In the genomic region with DNA sequence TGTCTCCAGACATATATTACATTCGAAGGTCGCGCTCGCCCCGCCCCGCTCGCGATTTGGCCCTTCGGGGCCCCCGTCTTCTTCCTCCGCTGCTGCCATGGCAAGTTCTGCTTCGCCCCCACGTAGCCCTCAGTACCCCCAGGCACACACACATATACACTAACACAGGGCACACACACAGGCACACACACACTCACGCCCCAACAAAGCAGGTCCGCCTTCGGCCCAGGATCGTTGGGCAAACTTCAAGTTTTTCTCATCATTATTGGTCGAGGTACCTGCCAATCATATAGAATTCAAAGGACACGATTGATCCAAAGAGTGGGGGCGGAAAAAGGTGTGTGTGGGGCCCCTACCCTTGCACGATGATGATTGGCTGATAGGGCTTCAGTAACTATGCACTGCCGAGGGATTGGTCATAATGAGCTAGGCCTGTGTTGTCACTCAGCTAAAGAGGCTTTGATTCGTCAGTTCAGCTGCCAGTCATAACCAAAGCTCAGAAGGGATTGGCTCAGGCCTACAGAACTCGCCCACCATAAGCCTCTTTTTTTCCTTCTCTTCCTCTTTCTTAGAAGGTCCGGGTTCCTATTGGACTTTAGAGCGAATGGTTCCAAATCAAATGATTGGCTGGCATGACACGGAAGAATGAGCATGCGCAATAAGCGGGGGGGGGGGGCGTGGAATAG, we compare ENCODE assay signal across 8 mouse cellular contexts. TPM values are rescaled to one million over a fixed set of nuclear protein-coding genes. Genes with fewer than 3 reads are reported as not detected.
DNase-seq lines count a peak whose midpoint lies in the region; ATAC-seq and TF ChIP-seq lines count a peak whose summit lies in the region.

Gene Rnf5, minus strand, starts transcription at position 316 of the 686 bp plus-strand sequence.

- peak; percentile 100 for DNase-seq in 416B (ENCODE audit: low read depth)
- DNase-seq in heart, adult 8-10 months (ENCODE audit: low spot score) = peak; percentile 100
- peak; percentile 100 for DNase-seq in kidney, adult 9 months
- peak; percentile 100 for DNase-seq in limb, embryonic 14.5 days (ENCODE audit: low spot score)
- peak; percentile 100 for DNase-seq in midbrain, postnatal 0 days (ENCODE audit: low spot score)
- peak; percentile 89 to 97 for DNase-seq in spleen, postnatal 14 days (ENCODE audit: low spot score in 2 of 2)

- H3K4me3 ChIP-seq in bone marrow, adult 2 months (replicated peaks; ENCODE audit: control insufficient read depth, low read depth, low read length) = peak within 1 kb of the TSS; percentile 80
- peak within 1 kb of the TSS; percentile 79 for H3K4me3 ChIP-seq in embryonic facial prominence, embryonic 15.5 days (replicated peaks)
- H3K4me3 ChIP-seq in limb, embryonic 14.5 days (replicated peaks; ENCODE audit: low read length) = peak within 1 kb of the TSS; percentile 95
- H3K4me3 ChIP-seq in midbrain, postnatal 0 days (ENCODE audit: low read depth, low read length) = peak within 1 kb of the TSS; percentile 87

- H3K4me2 ChIP-seq in embryonic facial prominence, embryonic 15.5 days (replicated peaks) = peak within 1 kb of the TSS; percentile 86
- peak within 1 kb of the TSS; percentile 92 for H3K4me2 ChIP-seq in limb, embryonic 14.5 days (replicated peaks; ENCODE audit: low read depth, low read length, severe bottlenecking)
- H3K4me2 ChIP-seq in midbrain, postnatal 0 days (ENCODE audit: low read depth, low read length, poor library complexity, severe bottlenecking) = peak within 1 kb of the TSS; percentile 92

- no peak for TF ChIP-seq POLR2A in bone marrow, adult 2 months (IDR thresholded peaks at IDR 0.05; ENCODE audit: borderline replicate concordance, control insufficient read depth, low read depth, low read length)
- TF ChIP-seq POLR2A in limb, embryonic 14.5 days (IDR thresholded peaks at IDR 0.05; ENCODE audit: borderline replicate concordance, extremely low read depth, insufficient read depth, insufficient read length) = no peak

- H3K27me3 ChIP-seq in embryonic facial prominence, embryonic 15.5 days = no peaks in the 10 kb centered on the region
- H3K27me3 ChIP-seq in limb, embryonic 14.5 days (ENCODE audit: control insufficient read depth, insufficient read depth, low read length) = no peaks in the 10 kb centered on the region
- no peaks in the 10 kb centered on the region for H3K27me3 ChIP-seq in midbrain, postnatal 0 days (ENCODE audit: insufficient read depth, low read length)

- peaks cover 20% of the 10 kb centered on the region for H3K36me3 ChIP-seq in embryonic facial prominence, embryonic 15.5 days
- peaks cover 27% of the 10 kb centered on the region for H3K36me3 ChIP-seq in limb, embryonic 14.5 days (ENCODE audit: control insufficient read depth, insufficient read depth, low read length)
- H3K36me3 ChIP-seq in midbrain, postnatal 0 days (ENCODE audit: insufficient read depth, low read length) = peaks cover 7% of the 10 kb centered on the region; the same call in 1 of the 2 replicates

- no peaks in the 10 kb centered on the region for H3K9me3 ChIP-seq in embryonic facial prominence, embryonic 15.5 days (replicated peaks)
- no peaks in the 10 kb centered on the region for H3K9me3 ChIP-seq in limb, embryonic 14.5 days (ENCODE audit: control insufficient read depth, low read length)
- H3K9me3 ChIP-seq in midbrain, postnatal 0 days (ENCODE audit: low read length) = no peaks in the 10 kb centered on the region

- peak within 1 kb of the TSS; percentile 94 for H3K27ac ChIP-seq in bone marrow, adult 2 months (ENCODE audit: control insufficient read depth, insufficient read depth, low read depth, low read length, poor library complexity)
- peak within 1 kb of the TSS; percentile 88 for H3K27ac ChIP-seq in embryonic facial prominence, embryonic 15.5 days (replicated peaks)
- H3K27ac ChIP-seq in limb, embryonic 14.5 days (replicated peaks; ENCODE audit: low read depth, low read length) = peak within 1 kb of the TSS; percentile 71
- H3K27ac ChIP-seq in midbrain, postnatal 0 days (ENCODE audit: low read depth, low read length) = peak within 1 kb of the TSS; percentile 90

- peak; percentile 96 for ATAC-seq in embryonic facial prominence, embryonic 15.5 days (ENCODE audit: insufficient number of reproducible peaks, low FRiP score, low TSS enrichment, low read depth)
- ATAC-seq in limb, embryonic 14.5 days (ENCODE audit: low FRiP score, low read depth) = peak; percentile 95
- ATAC-seq in midbrain, postnatal 0 days (ENCODE audit: low FRiP score) = peak; percentile 93

- H3K9ac ChIP-seq in embryonic facial prominence, embryonic 15.5 days = peak within 1 kb of the TSS; percentile 66
- H3K9ac ChIP-seq in limb, embryonic 14.5 days (ENCODE audit: low read depth, low read length, severe bottlenecking) = peak within 1 kb of the TSS; percentile 55
- H3K9ac ChIP-seq in midbrain, postnatal 0 days (replicated peaks; ENCODE audit: low read length, poor library complexity, severe bottlenecking) = peak within 1 kb of the TSS; percentile 78

- TF ChIP-seq CTCF in bone marrow, adult 2 months (IDR thresholded peaks at IDR 0.05; ENCODE audit: control insufficient read depth, insufficient read depth, low read length) = no peak
- no peak for TF ChIP-seq CTCF in midbrain, postnatal 0 days (IDR thresholded peaks at IDR 0.05)

- under 1% methylated on average over 30 of the region's 30 CpGs for WGBS in bone marrow, adult 2 months
- WGBS in embryonic facial prominence, embryonic 15.5 days = 0% methylated on average over 30 of the region's 30 CpGs
- under 1% methylated on average over 29 of the region's 30 CpGs for WGBS in limb, embryonic 14.5 days
- WGBS in midbrain, postnatal 0 days = under 1% methylated on average over 29 of the region's 30 CpGs

- peaks cover 8% of the 10 kb centered on the region for H3K4me1 ChIP-seq in bone marrow, adult 2 months (ENCODE audit: control insufficient read depth, insufficient read depth, low read length)
- peaks cover 48% of the 10 kb centered on the region for H3K4me1 ChIP-seq in embryonic facial prominence, embryonic 15.5 days
- H3K4me1 ChIP-seq in limb, embryonic 14.5 days (ENCODE audit: control insufficient read depth, insufficient read depth, low read length) = peaks cover 24% of the 10 kb centered on the region
- peaks cover 14% of the 10 kb centered on the region; the same call in 1 of the 2 replicates for H3K4me1 ChIP-seq in midbrain, postnatal 0 days (ENCODE audit: insufficient read depth, low read length)

RNA-seq across cellular contexts. Expression of gene Rnf5, which starts in this region (rescaled TPM):
- polyA plus RNA-seq in bone marrow, adult 2 months (2011; ENCODE audit: insufficient read depth, insufficient read length, low replicate concordance, missing spikeins) = 36.4 and 42.3 TPM in 2 replicates
- 117 and 119 TPM in 2 replicates for polyA plus RNA-seq in embryonic facial prominence, embryonic 15.5 days (2015; fragmentation: Nextera tagmentation; extraction: Ambion mirVana)
- 10 to 100 TPM; 37.4 to 42.5 (median 39.1) TPM for total RNA-seq in heart, adult 8-10 months (2022)
- polyA plus RNA-seq in limb, embryonic 14.5 days (2012; rRNA removed) = 103 and 112 TPM in 2 replicates
- polyA plus RNA-seq in limb, embryonic 14.5 days (2014; fragmentation: Nextera tagmentation; extraction: Ambion mirVana) = 79.5 and 83.6 TPM in 2 replicates
- total RNA-seq in midbrain, postnatal 0 days (2014; rRNA removed) = 57.6 and 59.0 TPM in 2 replicates
- polyA plus RNA-seq in midbrain, postnatal 0 days (2015; fragmentation: Nextera tagmentation; extraction: Ambion mirVana) = 236 and 242 TPM in 2 replicates

Comparison
In these comparisons a context has a peak if more than half of its experiments do, and no peak if none do; other contexts are left out.
1. Peak in every context shown above with its lines: DNase-seq, ATAC-seq, H3K4me3 ChIP-seq and H3K27ac ChIP-seq.